Mouse (Mus musculus) ES-E14 (cell line): ENCODE measurements around the gene Gdf15.

ENCODE experiments used
- CHD2 ChIP-seq: IDR thresholded peaks from 2 replicates; pipeline ENCODE4 v1.6.1; 2014; ENCODE audit warnings: mild to moderate bottlenecking, low read depth, low read length, inconsistent platforms
- HCFC1 ChIP-seq: IDR thresholded peaks from 2 replicates; pipeline ENCODE4 v1.6.1; 2012; ENCODE audit warnings: low read length, inconsistent platforms, borderline replicate concordance; ENCODE audit not compliant: insufficient read depth
- ZNF384 ChIP-seq: IDR thresholded peaks from 2 replicates; pipeline ENCODE4 v1.6.1; 2012; ENCODE audit warnings: low read depth, low read length, inconsistent platforms

DNA sequence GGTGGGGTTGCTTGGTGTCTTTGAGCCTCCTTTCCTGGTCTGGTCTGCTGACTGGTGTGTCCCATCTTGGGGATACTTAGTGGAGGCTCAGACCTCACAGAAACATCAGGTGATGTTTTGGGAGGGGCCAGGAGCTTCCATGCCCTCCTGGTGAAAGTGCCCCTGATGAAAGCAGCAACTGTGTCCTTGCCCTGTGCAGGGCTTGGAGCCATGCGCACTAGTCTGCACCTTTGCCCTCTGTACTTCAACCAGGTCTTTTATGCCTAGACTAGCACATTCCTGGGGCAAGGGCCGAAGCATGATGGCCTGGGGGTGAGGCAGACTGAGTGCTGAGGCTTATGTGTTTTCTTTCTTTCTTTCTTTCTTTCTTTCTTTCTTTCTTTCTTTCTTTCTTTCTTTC is 33.3 kb upstream of the Gdf15 start:
- TF ChIP-seq HCFC1 (no peak), CHD2 (no peak), ZNF384 (no peak)
